Mouse (Mus musculus): ENCODE measurements around the gene Lyrm9.

Lyrm9 gene

GRCm38 (mm10) chr11:78826442-78827013 is at the start of gene Lyrm9:
Lyrm9 (plus strand) TSS chr11:78826584.
- peak; percentile 91 to 97 for DNase-seq

GRCm38 (mm10) chr11:78777851-78778680 is 48.3 kb upstream of the Lyrm9 start:
- DNase-seq: peak; percentile 61 to 81

GRCm38 (mm10) chr11:78780002-78780401 is 46.4 kb upstream of the Lyrm9 start:
- no peak for DNase-seq

GRCm38 (mm10) chr11:78780571-78780970 is 45.8 kb upstream of the Lyrm9 start:
- DNase-seq: no peak

- DNase-seq: no peak
Measured at GRCm38 (mm10) chr11:78782326-78782725, 44.1 kb upstream of the Lyrm9 start.

GRCm38 (mm10) chr11:78782791-78783347 is 43.5 kb upstream of the Lyrm9 start:
- DNase-seq: no peak

GRCm38 (mm10) chr11:78786013-78786431 is 40.4 kb upstream of the Lyrm9 start:
- no peak for DNase-seq

- no peak for DNase-seq
Measured at GRCm38 (mm10) chr11:78789370-78790060, 36.9 kb upstream of the Lyrm9 start.

GRCm38 (mm10) chr11:78791582-78791981 is 34.8 kb upstream of the Lyrm9 start:
- DNase-seq: peak; percentile 87 to 89

- no peak for DNase-seq
Measured at GRCm38 (mm10) chr11:78792055-78792454, 34.3 kb upstream of the Lyrm9 start.

- DNase-seq: no peak
Measured at GRCm38 (mm10) chr11:78792465-78792864, 33.9 kb upstream of the Lyrm9 start.

- DNase-seq: no peak
Measured at GRCm38 (mm10) chr11:78793116-78793515, 33.3 kb upstream of the Lyrm9 start.

- no peak for DNase-seq
Measured at GRCm38 (mm10) chr11:78796072-78796729, 30.2 kb upstream of the Lyrm9 start.

GRCm38 (mm10) chr11:78801094-78801493 is 25.3 kb upstream of the Lyrm9 start:
- DNase-seq: no peak

GRCm38 (mm10) chr11:78803587-78804316 is 22.6 kb upstream of the Lyrm9 start:
- DNase-seq: peak; percentile 40 to 67

- no peak for DNase-seq
Measured at GRCm38 (mm10) chr11:78804551-78804950, 21.8 kb upstream of the Lyrm9 start.

GRCm38 (mm10) chr11:78805198-78805597 is 21.2 kb upstream of the Lyrm9 start:
- no peak for DNase-seq

- DNase-seq: no peak
Measured at GRCm38 (mm10) chr11:78805691-78806137, 20.7 kb upstream of the Lyrm9 start.

GRCm38 (mm10) chr11:78807341-78808108 is 18.9 kb upstream of the Lyrm9 start:
- no peak for DNase-seq

GRCm38 (mm10) chr11:78809398-78809797 is 17.0 kb upstream of the Lyrm9 start:
- no peak for DNase-seq

GRCm38 (mm10) chr11:78814461-78814941 is 11.9 kb upstream of the Lyrm9 start:
- DNase-seq: peak in 1 of 2 experiments; percentile 19
